Mouse (Mus musculus): ENCODE results near the gene Cyp1b1. TPM values are rescaled to one million over a fixed set of nuclear protein-coding genes. Genes with fewer than 3 reads are reported as not detected.

The Cyp1b1 gene
- total RNA-seq, 2 experiments from 2014 or later: 0.35 to 0.40 TPM

GRCm38 (mm10) chr17:79661387-79661786, 53.5 kb downstream of the Cyp1b1 start:
- peak; percentile 59 for DNase-seq
- intact Hi-C loops (cut with DNase I; ENCODE audit: low total_unique reads): loop anchor here (5.0 to 10.0 kb wide), 2 partner anchors 53 to 181 kb away; partner anchors contain the start of gene Cyp1b1

GRCm38 (mm10) chr17:79658863-79659262, 56.0 kb downstream of the Cyp1b1 start:
- intact Hi-C loops (cut with DNase I; ENCODE audit: low total_unique reads): no loop called here
- DNase-seq: no peak

GRCm38 (mm10) chr17:79658452-79658851, 56.4 kb downstream of the Cyp1b1 start:
- no peak for DNase-seq
- intact Hi-C loops (cut with DNase I; ENCODE audit: low total_unique reads): no loop called here

GRCm38 (mm10) chr17:79657785-79658184, 57.1 kb downstream of the Cyp1b1 start:
- no peak for DNase-seq
- intact Hi-C loops (cut with DNase I; ENCODE audit: low total_unique reads): no loop called here

- no peak for DNase-seq
- intact Hi-C loops (cut with DNase I; ENCODE audit: low total_unique reads): no loop called here
Observed at GRCm38 (mm10) chr17:79654187-79654586, 60.7 kb downstream of the Cyp1b1 start.

- no peak for DNase-seq
- intact Hi-C loops (cut with DNase I; ENCODE audit: low total_unique reads): no loop called here
Observed at GRCm38 (mm10) chr17:79653171-79653570, 61.7 kb downstream of the Cyp1b1 start.

Other genes with a start within 250 kb of the Cyp1b1 start
- gene Rmdn2, start 103.2 kb downstream of the Cyp1b1 start, total RNA-seq (2021): 1 to 10 TPM; 6.7 to 6.9 TPM
- 10 to 100 TPM; 70.9 to 88.2 TPM for gene Atl2, start 181.1 kb upstream of the Cyp1b1 start, total RNA-seq (2021)